Mouse (Mus musculus) liver, embryonic 11.5 days (tissue): ENCODE data around the gene Smim15. TPM values are rescaled to one million over a fixed set of nuclear protein-coding genes. Genes with fewer than 3 reads are reported as not detected.

ENCODE experiments used
- ATAC-seq: fragments of 200-750 bp; cut with Nextera tagmentation; replicated peaks from 2 replicates; pipeline ENCODE4 v1.8.0; 2017; ENCODE audit warnings: moderate number of reproducible peaks, mild to moderate bottlenecking, moderate TSS enrichment, moderate library complexity; ENCODE audit not compliant: low FRiP score
- DNase-seq: peaks from one replicate; pipeline ENCODE4 v3.0.0-alpha.2; 2017; ENCODE audit warnings: low spot score
- H3K27ac ChIP-seq: fragments of 300-500 bp; sonication (generic); 2 replicates; pipeline ENCODE4 v1.5.1; 2014; ENCODE audit warnings: mild to moderate bottlenecking, low read depth, low read length, control low read depth
- H3K27me3 ChIP-seq: fragments of 300-500 bp; sonication (generic); replicated peaks from 2 replicates; pipeline ENCODE4 v1.6.1; 2014; ENCODE audit warnings: low read length, mixed read lengths; ENCODE audit not compliant: control insufficient read depth, insufficient read depth
- H3K36me3 ChIP-seq: fragments of 300-500 bp; sonication (generic); 2 replicates; pipeline ENCODE4 v1.6.1; 2014; ENCODE audit warnings: mild to moderate bottlenecking, low read length, moderate library complexity, mixed read lengths; ENCODE audit not compliant: control insufficient read depth, insufficient read depth
- H3K4me1 ChIP-seq: fragments of 300-500 bp; sonication (generic); replicated peaks from 2 replicates; pipeline ENCODE4 v1.6.1; 2014; ENCODE audit warnings: low read length, mixed read lengths; ENCODE audit not compliant: control insufficient read depth, insufficient read depth
- H3K4me2 ChIP-seq: fragments of 300-500 bp; sonication (generic); 2 replicates; pipeline ENCODE4 v1.6.1; 2014; ENCODE audit warnings: mild to moderate bottlenecking, control low read depth, moderate library complexity
- H3K4me3 ChIP-seq: fragments of 300-500 bp; sonication (generic); 2 replicates; pipeline ENCODE4 v1.5.1; 2014; ENCODE audit warnings: low read depth, low read length, control low read depth
- H3K9ac ChIP-seq: fragments of 300-500 bp; sonication (generic); 2 replicates; pipeline ENCODE4 v1.6.1; 2014; ENCODE audit warnings: low read depth, low read length, control low read depth
- H3K9me3 ChIP-seq: fragments of 300-500 bp; sonication (generic); 2 replicates; pipeline ENCODE4 v1.6.1; 2016; ENCODE audit warnings: low read length, inconsistent platforms, mixed read lengths; ENCODE audit not compliant: control insufficient read depth
- WGBS: fragments of 180-500 bp; shearing (Covaris S2); extraction: QIAGEN DNeasy Blood & Tissue Kit; methylation state at CpG from one replicate; pipeline ENCODE4 v1.1.7; 2014; 5-methylcytosine and 5-hydroxymethylcytosine counted together
- polyA plus RNA-seq: library from polyadenylated mRNA; unstranded; fragments of >200 nt; fragmentation: Nextera tagmentation; extraction: Ambion mirVana; gene quantifications from 2 replicates; pipeline ENCODE4 v1.2.1, GENCODE M21; 2014

Smim15 gene
- polyA plus RNA-seq, 1 experiment from 2014 or later, result 48.0 TPM

- 85% methylated on average over 7 of the region's 7 CpGs for WGBS
- DNase-seq, result no peak
Observed at GRCm38 (mm10) chr13:108095617-108096016, 51.4 kb downstream of the Smim15 start.

GRCm38 (mm10) chr13:108096446-108096845, 52.2 kb downstream of the Smim15 start:
- no peaks in the 10 kb centered on the region for H3K4me1 ChIP-seq
- DNase-seq (no peak), ATAC-seq (no peak)
- no peak overlapping the region for H3K4me3 ChIP-seq
- no peak overlapping the region for H3K9ac ChIP-seq
- no peak overlapping the region for H3K4me2 ChIP-seq
- no peaks in the 10 kb centered on the region for H3K27me3 ChIP-seq
- WGBS, result 63% methylated on average over 7 of the region's 7 CpGs
- H3K27ac ChIP-seq, result no peak overlapping the region
- H3K9me3 ChIP-seq, result no peaks in the 10 kb centered on the region
- H3K36me3 ChIP-seq, result no peaks in the 10 kb centered on the region

More at GRCm38 (mm10) chr13:108095617-108096016, 51.4 kb downstream of the Smim15 start:
- Histone ChIP-seq H3K4me1 (no peaks in the 10 kb centered on the region), H3K27ac (no peak overlapping the region), H3K9me3 (no peaks in the 10 kb centered on the region), H3K36me3 (no peaks in the 10 kb centered on the region), H3K9ac (no peak overlapping the region), H3K4me2 (no peak overlapping the region), H3K27me3 (no peaks in the 10 kb centered on the region), H3K4me3 (no peak overlapping the region)
- no peak for ATAC-seq

Other genes starting within 250 kb of the Smim15 start
- gene Ndufaf2, start 114.2 kb downstream of the Smim15 start, polyA plus RNA-seq, result 76.5 and 88.3 TPM in 2 replicates
- 19.6 and 21.0 TPM in 2 replicates for gene Ercc8, start 114.3 kb downstream of the Smim15 start, polyA plus RNA-seq
- gene Elovl7, start 170.0 kb downstream of the Smim15 start, polyA plus RNA-seq, result 3.4 and 4.0 TPM in 2 replicates